Mouse (Mus musculus) limb, embryonic 10.5 days (tissue): ENCODE results near the gene Shisa7. TPM values are rescaled to one million over a fixed set of nuclear protein-coding genes. Genes with fewer than 3 reads are reported as not detected.
"Not testable (repeated sequence)": the region's sequence is repeated elsewhere in the genome, so short reads cannot be mapped to it uniquely, and the experiment has no call there.

Experiments
- DNase-seq: peaks from one replicate; pipeline ENCODE4 v3.0.0-alpha.2; 2017; ENCODE audit warnings: low spot score
- H3K27ac ChIP-seq: fragments of 300-500 bp; sonication (generic); 2 replicates; pipeline ENCODE4 v1.5.1; 2016; ENCODE audit warnings: mild to moderate bottlenecking
- H3K27me3 ChIP-seq: fragments of 300-500 bp; sonication (generic); 2 replicates; pipeline ENCODE4 v1.6.1; 2016; ENCODE audit warnings: low read depth, mild to moderate bottlenecking; ENCODE audit not compliant: poor library complexity, severe bottlenecking
- H3K36me3 ChIP-seq: fragments of 300-500 bp; sonication (generic); 2 replicates; pipeline ENCODE4 v1.6.1; 2016; ENCODE audit warnings: mild to moderate bottlenecking, moderate library complexity
- H3K4me1 ChIP-seq: fragments of 300-500 bp; sonication (generic); 2 replicates; pipeline ENCODE4 v1.6.1; 2016
- H3K4me3 ChIP-seq: fragments of 300-500 bp; sonication (generic); 2 replicates; pipeline ENCODE4 v1.5.1; 2016; ENCODE audit warnings: mild to moderate bottlenecking, moderate library complexity
- H3K9me3 ChIP-seq: fragments of 300-500 bp; sonication (generic); replicated peaks from 2 replicates; pipeline ENCODE4 v1.6.1; 2016; ENCODE audit warnings: mild to moderate bottlenecking
- WGBS: fragments of 180-500 bp; shearing (Covaris S2); methylation state at CpG from one replicate; pipeline ENCODE4 v1.1.7; 2016; 5-methylcytosine and 5-hydroxymethylcytosine counted together
- polyA plus RNA-seq: library from polyadenylated mRNA; unstranded; fragments of >200 nt; fragmentation: Nextera tagmentation; extraction: Ambion mirVana; gene quantifications from 2 replicates; pipeline ENCODE4 v1.2.1, GENCODE M21; 2016

The Shisa7 gene
- polyA plus RNA-seq, 1 experiment from 2014 or later: 0.16 TPM

DNA sequence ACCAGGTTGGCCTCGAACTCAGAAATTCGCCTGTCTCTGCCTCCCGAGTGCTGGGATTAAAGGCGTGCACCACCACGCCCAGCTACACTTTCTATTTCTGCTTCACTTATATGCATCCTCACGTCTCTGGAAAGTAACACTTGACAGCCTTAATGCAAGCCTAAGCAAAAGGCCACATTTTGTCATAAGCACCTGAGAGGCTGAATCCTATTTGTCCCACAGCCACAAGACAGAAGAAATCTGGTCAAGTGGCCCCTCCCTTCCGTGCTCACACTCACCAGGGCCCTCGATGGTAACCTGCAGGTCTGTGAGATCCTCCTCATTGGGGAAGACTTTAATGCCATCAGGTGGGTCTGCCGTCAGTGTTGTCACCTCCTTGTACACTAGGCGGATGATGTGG is 33.4 kb downstream of the Shisa7 start:
- Histone ChIP-seq H3K27ac (peak overlapping the region; percentile 98), H3K36me3 (peaks cover 49% of the 10 kb centered on the region)

DNA sequence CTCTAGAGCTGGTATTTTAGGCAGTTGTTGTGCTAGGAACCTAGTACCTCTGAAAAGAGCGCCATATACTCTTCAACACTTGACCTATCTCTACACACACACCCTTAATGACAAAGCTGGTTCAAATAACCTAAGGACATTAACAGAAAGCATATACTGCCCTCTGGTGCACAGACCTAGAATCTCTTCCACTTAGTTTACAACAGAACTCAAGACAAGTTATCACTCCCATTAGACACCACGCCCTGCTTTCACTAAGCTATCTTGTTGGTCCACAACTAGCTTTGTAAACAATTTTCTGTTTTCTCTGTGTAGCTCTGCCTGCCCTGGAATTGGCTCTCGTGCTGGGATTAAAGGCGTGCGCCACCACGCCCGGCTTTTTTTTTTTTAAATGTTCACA is 37.8 kb downstream of the Shisa7 start:
- Histone ChIP-seq H3K4me3 (no peak overlapping the region), H3K27ac (no peak overlapping the region), H3K27me3 (no peaks in the 10 kb centered on the region), H3K36me3 (peaks cover 77% of the 10 kb centered on the region), H3K9me3 (no peaks in the 10 kb centered on the region), H3K4me1 (peaks cover 24% of the 10 kb centered on the region)
- 96% methylated on average over 7 of the region's 7 CpGs for WGBS
- no peak for DNase-seq

More for the DNA sequence above, 33.4 kb downstream of the Shisa7 start:
- not testable (repeated sequence) for H3K9me3 ChIP-seq, H3K27me3 ChIP-seq, DNase-seq
- WGBS: 46% methylated on average over 10 of the region's 10 CpGs
- H3K4me1 ChIP-seq: peaks cover 28% of the 10 kb centered on the region
- H3K4me3 ChIP-seq: peak overlapping the region; percentile 99

DNA sequence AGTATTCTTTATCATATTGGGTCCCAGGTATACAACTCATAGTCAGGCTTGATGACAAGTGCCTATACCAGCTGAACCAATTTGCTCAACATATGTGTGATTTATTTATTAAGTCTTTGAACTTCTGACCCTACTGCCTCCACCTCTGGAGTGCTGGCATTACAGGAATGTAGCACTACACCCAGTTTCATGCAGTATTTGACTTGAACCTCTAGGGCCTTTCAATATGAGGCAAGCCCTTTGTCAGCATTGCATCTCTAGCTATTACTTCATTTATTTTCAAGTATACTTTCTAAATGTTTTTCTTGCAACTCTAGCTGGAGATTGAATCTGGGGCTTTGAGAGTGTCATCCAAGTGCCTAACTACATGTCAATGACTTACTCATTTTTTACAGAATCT is 42.2 kb downstream of the Shisa7 start:
- no peak for DNase-seq
- no peaks in the 10 kb centered on the region for H3K9me3 ChIP-seq
- H3K36me3 ChIP-seq: peaks cover 49% of the 10 kb centered on the region
- H3K4me1 ChIP-seq: no peaks in the 10 kb centered on the region
- no peak overlapping the region for H3K27ac ChIP-seq
- no peaks in the 10 kb centered on the region for H3K27me3 ChIP-seq
- no peak overlapping the region for H3K4me3 ChIP-seq

DNA sequence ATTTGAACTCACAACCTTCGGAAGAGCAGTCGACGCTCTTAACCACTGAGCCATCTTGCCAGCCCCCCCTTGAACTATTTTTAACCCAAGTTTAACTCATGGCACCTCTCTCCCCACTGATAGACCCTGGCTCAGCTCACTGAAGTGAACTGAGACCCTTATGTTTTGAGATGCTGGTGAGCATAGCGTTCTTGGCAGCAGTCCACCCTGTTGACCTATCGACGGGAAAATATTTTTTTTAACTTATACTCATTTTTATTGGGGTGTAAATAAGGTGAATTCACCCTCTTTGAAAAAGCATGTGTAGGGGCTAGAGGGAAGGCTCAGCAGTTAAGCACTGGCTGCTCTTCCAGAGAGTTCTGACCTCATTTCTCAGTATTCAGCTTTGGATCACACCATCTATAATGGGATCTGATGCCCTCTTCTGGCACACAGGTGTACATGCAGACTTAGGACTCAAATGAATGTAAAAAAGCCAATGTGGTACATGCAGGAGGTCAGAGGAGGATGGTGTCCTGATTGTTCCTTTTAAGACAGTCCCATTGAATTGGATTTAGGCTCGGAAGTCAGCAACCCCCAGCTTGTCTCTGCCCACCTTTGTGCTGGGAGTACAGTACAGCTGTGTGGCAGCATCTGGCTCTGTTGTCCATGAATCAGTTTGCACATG is 48.6 kb downstream of the Shisa7 start:
- H3K4me3 ChIP-seq: no peak overlapping the region
- H3K4me1 ChIP-seq: peaks cover 10% of the 10 kb centered on the region
- peaks cover 49% of the 10 kb centered on the region for H3K36me3 ChIP-seq
- H3K27me3 ChIP-seq: 0 out of 2 replicates have a peak, but pooled peaks cover under 1% of the 10 kb centered on the region
- DNase-seq: no peak
- H3K27ac ChIP-seq: no peak overlapping the region
- no peaks in the 10 kb centered on the region for H3K9me3 ChIP-seq
- WGBS: 82% methylated on average over 7 of the region's 7 CpGs

DNA sequence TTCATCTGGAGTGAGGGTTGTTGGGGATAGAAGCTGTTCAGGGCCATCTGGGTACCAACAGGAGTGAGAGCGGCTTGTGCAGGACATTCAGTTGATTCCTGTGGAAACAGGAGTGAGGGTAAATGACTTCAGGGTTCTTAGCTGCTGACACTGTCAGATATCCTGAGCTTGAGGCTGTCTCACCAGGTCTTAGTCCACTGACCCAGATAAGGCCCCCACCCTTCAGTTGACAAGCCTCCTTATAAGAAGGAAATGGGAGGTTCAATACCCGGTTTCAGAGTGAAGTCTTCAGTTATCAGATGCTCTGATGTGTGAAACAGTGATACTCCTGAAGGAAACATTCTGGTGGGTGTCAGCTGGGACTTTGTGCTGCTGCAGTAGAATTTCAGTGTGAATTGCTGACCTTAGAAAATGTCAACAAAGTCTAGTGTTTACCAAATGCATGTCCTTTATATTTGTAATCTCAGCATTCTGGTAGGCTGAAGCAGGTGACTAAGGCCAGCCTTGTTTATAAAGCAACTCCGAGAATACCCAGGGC is 49.8 kb downstream of the Shisa7 start:
- H3K36me3 ChIP-seq: peaks cover 49% of the 10 kb centered on the region
- H3K27me3 ChIP-seq: peaks cover 10% of the 10 kb centered on the region
- peak overlapping the region; percentile 92; the same call in 1 of the 2 replicates for H3K4me3 ChIP-seq
- 87% methylated on average over 3 of the region's 3 CpGs for WGBS
- H3K4me1 ChIP-seq: peaks cover 10% of the 10 kb centered on the region
- DNase-seq: no peak
- H3K9me3 ChIP-seq: no peaks in the 10 kb centered on the region
- H3K27ac ChIP-seq: no peak overlapping the region

DNA sequence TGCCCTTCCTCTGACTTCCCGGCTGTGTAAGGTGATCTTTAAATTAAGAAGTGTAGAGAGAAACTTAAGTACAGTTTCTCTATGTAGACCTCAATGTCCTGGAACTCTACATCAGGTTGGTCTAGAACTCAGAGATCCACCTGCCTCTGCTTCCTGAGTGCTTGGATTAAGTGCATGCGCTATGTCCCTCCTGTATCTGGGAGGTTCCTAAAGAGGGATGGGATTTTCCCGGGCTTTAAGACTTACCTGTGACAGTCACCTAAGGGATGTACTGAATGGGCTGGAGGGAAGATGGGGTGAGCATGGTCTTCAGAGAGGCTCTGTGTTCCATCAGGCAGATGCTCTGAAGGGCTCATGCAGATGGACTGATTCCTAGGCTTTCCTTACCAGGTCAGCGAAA is 50.8 kb downstream of the Shisa7 start:
- Histone ChIP-seq H3K27ac (peak overlapping the region; percentile 96), H3K4me1 (peaks cover 19% of the 10 kb centered on the region), H3K9me3 (no peaks in the 10 kb centered on the region), H3K4me3 (peak overlapping the region; percentile 92), H3K27me3 (peaks cover 21% of the 10 kb centered on the region), H3K36me3 (peaks cover 49% of the 10 kb centered on the region)
- 40% methylated on average over 4 of the region's 4 CpGs for WGBS
- DNase-seq: no peak

DNA sequence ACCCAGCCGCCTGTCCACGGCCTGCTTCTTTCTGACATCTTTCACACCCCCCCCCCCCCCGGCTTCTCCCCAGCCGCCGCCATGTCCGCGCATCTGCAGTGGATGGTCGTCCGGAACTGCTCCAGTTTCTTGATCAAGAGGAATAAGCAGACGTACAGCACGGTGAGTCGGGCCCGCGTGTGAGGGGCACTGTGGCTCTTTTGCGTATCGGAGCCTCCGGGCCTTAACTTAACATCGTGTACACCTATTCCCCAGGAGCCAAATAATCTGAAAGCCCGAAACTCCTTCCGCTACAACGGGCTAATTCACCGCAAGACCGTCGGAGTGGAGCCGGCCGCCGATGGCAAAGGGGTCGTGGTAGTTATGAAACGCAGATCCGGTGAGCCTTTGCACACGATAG is 51.2 kb downstream of the Shisa7 start:
- Histone ChIP-seq H3K4me1 (peaks cover 23% of the 10 kb centered on the region), H3K27ac (peak overlapping the region; percentile 96), H3K36me3 (peaks cover 49% of the 10 kb centered on the region), H3K4me3 (peak overlapping the region; percentile 92), H3K27me3 (peaks cover 25% of the 10 kb centered on the region)
- DNase-seq, H3K9me3 ChIP-seq: not testable (repeated sequence)
- 1% methylated on average over 31 of the region's 31 CpGs for WGBS

DNA sequence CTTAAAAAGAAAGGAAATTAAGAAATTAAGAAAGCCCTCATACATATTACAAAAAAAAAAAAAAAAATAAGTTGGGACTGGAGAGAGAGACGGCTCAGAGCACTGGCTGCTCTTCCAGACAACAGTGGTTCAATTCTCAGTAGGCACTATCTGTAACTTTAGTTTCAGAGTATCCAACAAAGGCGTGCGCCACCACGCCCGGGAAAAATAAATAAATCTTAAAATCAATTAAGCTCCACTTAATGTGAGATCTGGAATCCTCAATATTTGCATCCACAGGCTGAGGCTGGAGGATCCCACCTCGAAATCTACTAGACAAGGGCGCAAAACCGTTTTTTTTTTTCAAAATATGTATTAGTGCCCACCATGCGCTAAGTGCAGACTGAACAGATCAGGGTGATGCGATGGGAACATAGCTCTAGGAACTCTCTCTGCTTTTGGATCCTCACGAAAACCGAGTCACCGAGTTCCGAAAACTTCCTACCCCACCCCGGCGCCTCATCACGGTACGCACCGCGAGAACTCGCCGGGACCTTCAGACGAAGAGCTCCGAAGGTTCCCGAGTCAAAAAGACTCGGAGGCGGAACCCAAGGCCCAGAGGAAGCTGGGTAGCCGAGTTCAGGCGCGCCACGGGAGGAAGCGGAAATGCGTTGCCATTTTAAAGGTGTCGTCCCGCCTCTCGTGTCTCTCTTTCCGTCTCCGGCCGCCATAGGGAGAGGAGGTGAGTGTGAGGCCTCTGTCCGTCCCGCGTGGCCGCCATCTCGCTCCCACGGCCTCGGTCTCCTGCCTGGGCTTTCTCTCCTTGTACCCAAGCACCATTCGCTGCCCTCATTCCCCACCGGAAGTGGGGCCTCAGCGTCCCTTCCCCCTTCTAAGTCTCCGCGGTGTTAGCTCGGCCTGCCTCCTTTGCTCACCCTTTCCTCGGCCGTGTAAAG is 52.0 kb downstream of the Shisa7 start, which contains the start of gene Rpl28:
Gene Rpl28 (plus strand): TSS at position 597 of the 935 bp plus-strand sequence.
- peak; percentile 95 for DNase-seq
- Histone ChIP-seq H3K27me3 (peaks cover 32% of the 10 kb centered on the region), H3K27ac (peak within 1 kb of the TSS; percentile 96), H3K4me3 (peak within 1 kb of the TSS; percentile 92), H3K36me3 (peaks cover 42% of the 10 kb centered on the region), H3K9me3 (no peaks in the 10 kb centered on the region), H3K4me1 (peaks cover 23% of the 10 kb centered on the region)
- WGBS: 2% methylated on average over 54 of the region's 54 CpGs

DNA sequence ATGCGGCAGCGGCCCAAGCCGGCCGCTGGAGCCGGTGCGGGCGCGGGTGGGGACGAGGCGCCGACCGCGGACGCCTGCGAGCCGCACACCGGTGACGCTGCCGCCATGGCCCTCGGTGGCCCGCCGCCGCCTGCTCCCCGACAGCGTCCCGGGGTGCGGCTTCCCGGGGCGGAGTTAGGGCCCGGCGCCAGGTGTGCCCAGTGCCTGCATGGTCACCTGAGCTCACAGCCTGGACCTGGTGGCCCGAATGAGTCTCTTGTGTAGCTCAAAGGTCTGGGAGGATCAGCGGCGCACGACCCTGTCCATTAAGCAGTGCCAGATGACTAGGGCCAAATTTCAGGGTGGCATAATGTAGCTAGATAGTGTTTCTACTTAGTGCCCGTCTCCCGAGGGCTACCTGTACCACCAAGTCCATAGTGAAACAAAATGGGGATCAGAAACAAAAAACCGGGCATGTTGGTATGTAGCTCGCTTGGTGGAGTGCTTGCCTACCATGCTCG is 55.0 kb downstream of the Shisa7 start, which contains the start of gene Tmem238:
Gene Tmem238 (minus strand): TSS at position 221 of the 500 bp plus-strand sequence.
- Histone ChIP-seq H3K36me3 (peaks cover 11% of the 10 kb centered on the region), H3K27ac (peak within 1 kb of the TSS; percentile 89), H3K27me3 (peaks cover 32% of the 10 kb centered on the region), H3K4me1 (peaks cover 22% of the 10 kb centered on the region), H3K4me3 (peak within 1 kb of the TSS; percentile 71), H3K9me3 (no peaks in the 10 kb centered on the region)
- no peak for DNase-seq
- WGBS: 9% methylated on average over 40 of the region's 40 CpGs

DNA sequence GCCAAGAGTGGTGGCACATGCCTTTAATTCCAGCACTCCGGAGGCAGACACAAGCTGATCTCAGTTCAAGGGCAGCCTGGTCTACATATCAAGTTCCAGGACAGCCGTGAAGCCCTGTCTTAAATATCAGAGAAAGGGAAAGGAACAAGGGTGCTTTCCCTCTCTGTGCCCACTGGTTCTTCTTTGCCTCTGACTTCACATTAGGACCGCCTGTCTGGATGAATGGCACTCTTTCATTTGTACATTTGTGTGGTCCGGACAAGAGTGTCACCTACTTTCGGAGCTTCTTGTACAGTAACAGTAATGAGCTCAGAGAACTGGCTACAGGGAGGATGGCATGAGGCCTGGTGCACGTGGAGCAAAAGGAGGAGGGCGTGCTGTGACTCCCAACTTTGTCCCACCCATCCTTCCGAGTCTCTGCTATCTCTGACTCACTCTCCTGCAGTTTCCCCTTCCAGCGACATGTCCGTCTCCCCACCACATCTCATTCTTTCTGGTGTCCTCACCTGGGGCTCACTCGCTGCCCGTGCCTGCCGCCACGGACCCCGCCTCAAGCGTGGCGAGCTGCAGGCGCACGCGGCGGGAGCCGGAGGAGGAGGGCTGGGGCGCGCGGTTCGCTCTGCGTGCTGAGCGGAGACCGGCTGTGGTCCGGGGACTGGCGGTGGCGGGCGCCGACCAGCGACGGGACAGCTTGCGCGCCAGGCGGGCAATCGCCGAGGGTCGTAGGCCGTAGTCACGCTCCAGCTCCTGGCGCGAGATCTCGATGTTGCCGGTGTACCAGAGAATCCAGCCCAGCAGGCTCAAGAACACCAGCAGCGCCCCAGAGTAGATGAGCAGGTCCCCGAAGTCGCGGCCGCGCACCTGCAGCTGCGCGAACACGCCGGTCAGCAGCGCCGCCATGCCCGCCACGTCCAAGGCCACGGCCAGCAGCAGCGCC is 55.7 kb downstream of the Shisa7 start:
- Histone ChIP-seq H3K27ac (peak overlapping the region; percentile 89), H3K27me3 (peaks cover 32% of the 10 kb centered on the region), H3K4me1 (peaks cover 15% of the 10 kb centered on the region), H3K9me3 (no peaks in the 10 kb centered on the region), H3K36me3 (peaks cover 4% of the 10 kb centered on the region), H3K4me3 (peak overlapping the region; percentile 71)
- peak; percentile 82 for DNase-seq
- 3% methylated on average over 64 of the region's 64 CpGs for WGBS

DNA sequence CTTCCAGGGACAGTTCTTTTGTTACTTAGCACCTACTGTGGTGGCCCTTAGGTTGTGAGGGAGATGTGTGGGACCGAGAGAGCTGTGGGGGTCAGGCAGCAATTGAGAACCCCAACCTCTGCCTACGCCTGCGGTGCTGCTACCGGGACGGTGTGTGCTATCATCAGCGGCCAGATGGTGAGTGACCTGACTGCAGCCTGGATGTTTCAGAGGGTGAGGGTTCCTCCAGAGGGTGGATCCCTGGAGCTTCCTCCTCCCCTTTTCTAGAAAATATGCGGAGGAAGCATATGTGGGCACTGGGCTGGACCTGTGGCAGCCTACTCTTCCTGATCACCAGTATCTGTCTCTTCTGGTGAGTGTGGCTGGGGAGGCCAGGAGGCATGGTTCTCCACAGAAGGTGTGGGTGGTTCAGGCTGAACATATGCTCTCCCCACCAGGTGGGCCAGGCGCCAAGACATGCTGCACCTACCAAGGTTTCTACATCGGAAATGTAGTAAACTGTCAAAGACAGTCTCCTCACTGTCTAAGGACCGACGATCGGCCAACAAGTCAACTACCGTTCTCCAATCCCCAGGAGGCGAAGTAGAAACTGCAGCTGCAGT is 60.7 kb downstream of the Shisa7 start:
- no peaks in the 10 kb centered on the region for H3K36me3 ChIP-seq
- WGBS: 83% methylated on average over 14 of the region's 14 CpGs
- H3K27ac ChIP-seq: no peak overlapping the region
- peaks cover 20% of the 10 kb centered on the region for H3K4me1 ChIP-seq
- DNase-seq: no peak
- H3K9me3 ChIP-seq: no peaks in the 10 kb centered on the region
- peaks cover 45% of the 10 kb centered on the region for H3K27me3 ChIP-seq
- H3K4me3 ChIP-seq: no peak overlapping the region
